Mouse (Mus musculus): Measurements from ENCODE around the gene Mrps21. TPM values are rescaled to one million over a fixed set of nuclear protein-coding genes. Genes with fewer than 3 reads are reported as not detected.

Mrps21 gene
- polyA plus RNA-seq, 1 experiment from 2014 or later, result 380 TPM

GRCm38 (mm10) chr3:95884400-95884799, 13.1 kb upstream of the Mrps21 start:
- Histone ChIP-seq H3K27ac (no peak overlapping the region; the same call in 1 of the 2 replicates), H3K4me3 (no peak overlapping the region), H3K36me3 (peaks cover 15% of the 10 kb centered on the region; the same call in 1 of the 2 replicates), H3K4me1 (peaks cover 16% of the 10 kb centered on the region), H3K9me3 (no peaks in the 10 kb centered on the region), H3K27me3 (ENCODE audit: insufficient read depth, poor library complexity, severe bottlenecking) (no peaks in the 10 kb centered on the region)
- no peak for DNase-seq (ENCODE audit: low spot score)
- 85% methylated on average over 5 of the region's 5 CpGs for WGBS

- H3K27me3 ChIP-seq (ENCODE audit: insufficient read depth, poor library complexity, severe bottlenecking), result no peaks in the 10 kb centered on the region
- peaks cover 13% of the 10 kb centered on the region; the same call in 1 of the 2 replicates for H3K36me3 ChIP-seq
- peak overlapping the region; percentile 81 for H3K27ac ChIP-seq
- no peaks in the 10 kb centered on the region for H3K9me3 ChIP-seq
- H3K4me3 ChIP-seq, result peak overlapping the region; percentile 72
- 2% methylated on average over 24 of the region's 24 CpGs for WGBS
- H3K4me1 ChIP-seq, result peaks cover 16% of the 10 kb centered on the region
- DNase-seq (ENCODE audit: low spot score), result no peak
Observed at GRCm38 (mm10) chr3:95882816-95883425, 11.6 kb upstream of the Mrps21 start.

- no peaks in the 10 kb centered on the region for H3K27me3 ChIP-seq (ENCODE audit: insufficient read depth, poor library complexity, severe bottlenecking)
- H3K27ac ChIP-seq, result peak within 1 kb of the TSS; percentile 81
- peaks cover 7% of the 10 kb centered on the region; the same call in 1 of the 2 replicates for H3K36me3 ChIP-seq
- H3K4me1 ChIP-seq, result peaks cover 16% of the 10 kb centered on the region
- DNase-seq (ENCODE audit: low spot score), result peak; percentile 99
- peak within 1 kb of the TSS; percentile 72 for H3K4me3 ChIP-seq
- no peaks in the 10 kb centered on the region for H3K9me3 ChIP-seq
- WGBS, result under 1% methylated on average over 66 of the region's 66 CpGs
Observed at GRCm38 (mm10) chr3:95881979-95882815, 10.9 kb upstream of the Mrps21 start, which contains the start of gene Ciart. Gene Ciart, minus strand, starts transcription at chr3:95882251.

- Histone ChIP-seq H3K27ac (no peak overlapping the region), H3K27me3 (ENCODE audit: insufficient read depth, poor library complexity, severe bottlenecking) (no peaks in the 10 kb centered on the region), H3K9me3 (no peaks in the 10 kb centered on the region), H3K36me3 (no peaks in the 10 kb centered on the region; the same call in 1 of the 2 replicates), H3K4me1 (peaks cover 16% of the 10 kb centered on the region), H3K4me3 (no peak overlapping the region)
- 86% methylated on average over 4 of the region's 4 CpGs for WGBS
- no peak for DNase-seq (ENCODE audit: low spot score)
Observed at GRCm38 (mm10) chr3:95879063-95879462, 7.7 kb upstream of the Mrps21 start.

GRCm38 (mm10) chr3:95872048-95872447, 729 bp upstream of the Mrps21 start:
- peaks cover 33% of the 10 kb centered on the region for H3K36me3 ChIP-seq
- no peaks in the 10 kb centered on the region for H3K9me3 ChIP-seq
- WGBS, result 73% methylated on average over 7 of the region's 7 CpGs
- no peaks in the 10 kb centered on the region for H3K27me3 ChIP-seq (ENCODE audit: insufficient read depth, poor library complexity, severe bottlenecking)
- DNase-seq (ENCODE audit: low spot score), result no peak
- H3K27ac ChIP-seq, result peak overlapping the region; percentile 91
- peaks cover 18% of the 10 kb centered on the region for H3K4me1 ChIP-seq
- H3K4me3 ChIP-seq, result peak overlapping the region; percentile 79

GRCm38 (mm10) chr3:95870976-95871375, 343 bp downstream of the Mrps21 start:
- Histone ChIP-seq H3K36me3 (peaks cover 42% of the 10 kb centered on the region), H3K27me3 (ENCODE audit: insufficient read depth, poor library complexity, severe bottlenecking) (no peaks in the 10 kb centered on the region), H3K27ac (peak overlapping the region; percentile 91), H3K4me3 (peak overlapping the region; percentile 79), H3K9me3 (no peaks in the 10 kb centered on the region), H3K4me1 (peaks cover 18% of the 10 kb centered on the region)
- DNase-seq (ENCODE audit: low spot score), result no peak
- WGBS, result 6% methylated on average over 15 of the region's 15 CpGs

- Histone ChIP-seq H3K4me3 (no peak overlapping the region), H3K27me3 (ENCODE audit: insufficient read depth, poor library complexity, severe bottlenecking) (no peaks in the 10 kb centered on the region), H3K27ac (no peak overlapping the region), H3K4me1 (peaks cover 19% of the 10 kb centered on the region), H3K36me3 (peaks cover 71% of the 10 kb centered on the region), H3K9me3 (no peaks in the 10 kb centered on the region)
- DNase-seq (ENCODE audit: low spot score), result no peak
- 88% methylated on average over 2 of the region's 2 CpGs for WGBS
Observed at GRCm38 (mm10) chr3:95867408-95867807, 3.9 kb downstream of the Mrps21 start.

GRCm38 (mm10) chr3:95866071-95866470, 5.2 kb downstream of the Mrps21 start:
- WGBS, result 89% methylated on average over 5 of the region's 5 CpGs
- no peak overlapping the region for H3K27ac ChIP-seq
- peaks cover 75% of the 10 kb centered on the region for H3K36me3 ChIP-seq
- peaks cover 14% of the 10 kb centered on the region; the same call in 1 of the 2 replicates for H3K4me1 ChIP-seq
- DNase-seq (ENCODE audit: low spot score), result no peak
- no peak overlapping the region for H3K4me3 ChIP-seq
- H3K9me3 ChIP-seq, result no peaks in the 10 kb centered on the region
- H3K27me3 ChIP-seq (ENCODE audit: insufficient read depth, poor library complexity, severe bottlenecking), result no peaks in the 10 kb centered on the region

GRCm38 (mm10) chr3:95865571-95865970, 5.7 kb downstream of the Mrps21 start:
- H3K4me1 ChIP-seq, result peaks cover 14% of the 10 kb centered on the region; the same call in 1 of the 2 replicates
- no peaks in the 10 kb centered on the region for H3K27me3 ChIP-seq (ENCODE audit: insufficient read depth, poor library complexity, severe bottlenecking)
- H3K36me3 ChIP-seq, result peaks cover 75% of the 10 kb centered on the region
- DNase-seq (ENCODE audit: low spot score), result no peak
- no peak overlapping the region for H3K27ac ChIP-seq
- no peaks in the 10 kb centered on the region for H3K9me3 ChIP-seq
- 88% methylated on average over 20 of the region's 20 CpGs for WGBS
- H3K4me3 ChIP-seq, result no peak overlapping the region

- peaks cover 72% of the 10 kb centered on the region for H3K36me3 ChIP-seq
- WGBS, result 87% methylated on average over 5 of the region's 5 CpGs
- H3K9me3 ChIP-seq, result no peaks in the 10 kb centered on the region
- no peak for DNase-seq (ENCODE audit: low spot score)
- H3K27me3 ChIP-seq (ENCODE audit: insufficient read depth, poor library complexity, severe bottlenecking), result no peaks in the 10 kb centered on the region
- peaks cover 10% of the 10 kb centered on the region; the same call in 1 of the 2 replicates for H3K4me1 ChIP-seq
- H3K4me3 ChIP-seq, result no peak overlapping the region
- H3K27ac ChIP-seq, result no peak overlapping the region
Observed at GRCm38 (mm10) chr3:95865050-95865449, 6.3 kb downstream of the Mrps21 start.

- H3K36me3 ChIP-seq, result peaks cover 58% of the 10 kb centered on the region
- no peaks in the 10 kb centered on the region for H3K27me3 ChIP-seq (ENCODE audit: insufficient read depth, poor library complexity, severe bottlenecking)
- H3K4me3 ChIP-seq, result no peak overlapping the region
- WGBS, result 64% methylated on average over 7 of the region's 7 CpGs
- no peak overlapping the region for H3K27ac ChIP-seq
- peaks cover 9% of the 10 kb centered on the region; the same call in 1 of the 2 replicates for H3K4me1 ChIP-seq
- no peak for DNase-seq (ENCODE audit: low spot score)
- H3K9me3 ChIP-seq, result no peaks in the 10 kb centered on the region
Observed at GRCm38 (mm10) chr3:95863578-95863977, 7.7 kb downstream of the Mrps21 start.

- Histone ChIP-seq H3K36me3 (peaks cover 43% of the 10 kb centered on the region), H3K9me3 (no peaks in the 10 kb centered on the region), H3K4me3 (no peak overlapping the region), H3K27ac (no peak overlapping the region), H3K4me1 (peaks cover 9% of the 10 kb centered on the region; the same call in 1 of the 2 replicates), H3K27me3 (ENCODE audit: insufficient read depth, poor library complexity, severe bottlenecking) (no peaks in the 10 kb centered on the region)
- WGBS, result 65% methylated on average over 2 of the region's 2 CpGs
- no peak for DNase-seq (ENCODE audit: low spot score)
Observed at GRCm38 (mm10) chr3:95861796-95862195, 9.5 kb downstream of the Mrps21 start.

- no peaks in the 10 kb centered on the region for H3K9me3 ChIP-seq
- H3K27ac ChIP-seq, result no peak overlapping the region
- no peak for DNase-seq (ENCODE audit: low spot score)
- peaks cover 38% of the 10 kb centered on the region for H3K36me3 ChIP-seq
- no peaks in the 10 kb centered on the region for H3K27me3 ChIP-seq (ENCODE audit: insufficient read depth, poor library complexity, severe bottlenecking)
- 72% methylated on average over 10 of the region's 10 CpGs for WGBS
- peaks cover 9% of the 10 kb centered on the region; the same call in 1 of the 2 replicates for H3K4me1 ChIP-seq
- no peak overlapping the region for H3K4me3 ChIP-seq
Observed at GRCm38 (mm10) chr3:95861216-95861615, 10.1 kb downstream of the Mrps21 start.
